Mouse (Mus musculus): ENCODE measurements around the gene Zgpat. TPM values are rescaled to one million over a fixed set of nuclear protein-coding genes. Genes with fewer than 3 reads are reported as not detected.

Zgpat gene
- polyA plus RNA-seq, 1 experiment: 91.9 TPM

- DNase-seq: no peak
- H3K27ac ChIP-seq (ENCODE audit: control insufficient read depth, insufficient read depth, low read length): no peak overlapping the region
- H3K4me1 ChIP-seq (replicated peaks; ENCODE audit: control insufficient read depth, insufficient read depth, low read length): no peaks in the 10 kb centered on the region
- H3K27me3 ChIP-seq (ENCODE audit: control insufficient read depth, insufficient read depth, low read length): no peaks in the 10 kb centered on the region
- 0 out of 2 replicates have a peak, but pooled peaks cover 1% of the 10 kb centered on the region for H3K36me3 ChIP-seq (ENCODE audit: control insufficient read depth, insufficient read depth, low read length)
- H3K4me3 ChIP-seq (ENCODE audit: control insufficient read depth, insufficient read depth, low read length): no peak overlapping the region
- TF ChIP-seq POLR2A (IDR thresholded peaks at IDR 0.05; ENCODE audit: control insufficient read depth, extremely low read depth, insufficient read depth, low read length, poor library complexity) (no peak), CTCF (IDR thresholded peaks at IDR 0.05; ENCODE audit: borderline replicate concordance, control insufficient read depth, extremely low read depth, insufficient read depth, low read length, poor library complexity) (no peak)
- 96% methylated on average over 15 of the region's 15 CpGs for WGBS
Measured at GRCm38 (mm10) chr2:181391022-181391421, 26.3 kb downstream of the Zgpat start.

GRCm38 (mm10) chr2:181391541-181391940 lies 26.8 kb downstream of the Zgpat start:
- DNase-seq: no peak
- Histone ChIP-seq H3K4me1 (replicated peaks; ENCODE audit: control insufficient read depth, insufficient read depth, low read length) (no peaks in the 10 kb centered on the region), H3K36me3 (ENCODE audit: control insufficient read depth, insufficient read depth, low read length) (no peaks in the 10 kb centered on the region), H3K4me3 (ENCODE audit: control insufficient read depth, insufficient read depth, low read length) (no peak overlapping the region), H3K27ac (ENCODE audit: control insufficient read depth, insufficient read depth, low read length) (no peak overlapping the region), H3K27me3 (ENCODE audit: control insufficient read depth, insufficient read depth, low read length) (no peaks in the 10 kb centered on the region)
- TF ChIP-seq CTCF (IDR thresholded peaks at IDR 0.05; ENCODE audit: borderline replicate concordance, control insufficient read depth, extremely low read depth, insufficient read depth, low read length, poor library complexity) (no peak), POLR2A (IDR thresholded peaks at IDR 0.05; ENCODE audit: control insufficient read depth, extremely low read depth, insufficient read depth, low read length, poor library complexity) (no peak)
- 70% methylated on average over 2 of the region's 2 CpGs for WGBS

- no peak for TF ChIP-seq POLR2A (IDR thresholded peaks at IDR 0.05; ENCODE audit: control insufficient read depth, extremely low read depth, insufficient read depth, low read length, poor library complexity)
- TF ChIP-seq CTCF (IDR thresholded peaks at IDR 0.05; ENCODE audit: borderline replicate concordance, control insufficient read depth, extremely low read depth, insufficient read depth, low read length, poor library complexity): peak; percentile 22; the same call in 1 of the 2 replicates
- 33% methylated on average over 4 of the region's 4 CpGs for WGBS
Measured at GRCm38 (mm10) chr2:181392600-181393213, 28.0 kb downstream of the Zgpat start.

GRCm38 (mm10) chr2:181394086-181394485 lies 29.4 kb downstream of the Zgpat start:
- 96% methylated on average over 3 of the region's 3 CpGs for WGBS
- H3K27me3 ChIP-seq (ENCODE audit: control insufficient read depth, insufficient read depth, low read length): no peaks in the 10 kb centered on the region

More at GRCm38 (mm10) chr2:181392600-181393213, 28.0 kb downstream of the Zgpat start:
- Histone ChIP-seq H3K27me3 (ENCODE audit: control insufficient read depth, insufficient read depth, low read length) (no peaks in the 10 kb centered on the region), H3K4me1 (replicated peaks; ENCODE audit: control insufficient read depth, insufficient read depth, low read length) (no peaks in the 10 kb centered on the region), H3K27ac (ENCODE audit: control insufficient read depth, insufficient read depth, low read length) (no peak overlapping the region), H3K4me3 (ENCODE audit: control insufficient read depth, insufficient read depth, low read length) (no peak overlapping the region), H3K36me3 (ENCODE audit: control insufficient read depth, insufficient read depth, low read length) (no peaks in the 10 kb centered on the region)
- DNase-seq: peak; percentile 83

GRCm38 (mm10) chr2:181397207-181397761 lies 32.6 kb downstream of the Zgpat start:
- no peak for DNase-seq
- H3K27me3 ChIP-seq (ENCODE audit: control insufficient read depth, insufficient read depth, low read length): no peaks in the 10 kb centered on the region
- TF ChIP-seq CTCF (IDR thresholded peaks at IDR 0.05; ENCODE audit: borderline replicate concordance, control insufficient read depth, extremely low read depth, insufficient read depth, low read length, poor library complexity): no peak
- no peak for TF ChIP-seq POLR2A (IDR thresholded peaks at IDR 0.05; ENCODE audit: control insufficient read depth, extremely low read depth, insufficient read depth, low read length, poor library complexity)
- H3K4me3 ChIP-seq (ENCODE audit: control insufficient read depth, insufficient read depth, low read length): no peak overlapping the region
- 86% methylated on average over 5 of the region's 5 CpGs for WGBS
- H3K36me3 ChIP-seq (ENCODE audit: control insufficient read depth, insufficient read depth, low read length): no peaks in the 10 kb centered on the region
- no peaks in the 10 kb centered on the region for H3K4me1 ChIP-seq (replicated peaks; ENCODE audit: control insufficient read depth, insufficient read depth, low read length)
- no peak overlapping the region for H3K27ac ChIP-seq (ENCODE audit: control insufficient read depth, insufficient read depth, low read length)

More at GRCm38 (mm10) chr2:181394086-181394485, 29.4 kb downstream of the Zgpat start:
- no peak overlapping the region for H3K27ac ChIP-seq (ENCODE audit: control insufficient read depth, insufficient read depth, low read length)
- TF ChIP-seq CTCF (IDR thresholded peaks at IDR 0.05; ENCODE audit: borderline replicate concordance, control insufficient read depth, extremely low read depth, insufficient read depth, low read length, poor library complexity) (no peak), POLR2A (IDR thresholded peaks at IDR 0.05; ENCODE audit: control insufficient read depth, extremely low read depth, insufficient read depth, low read length, poor library complexity) (no peak)
- no peak overlapping the region for H3K4me3 ChIP-seq (ENCODE audit: control insufficient read depth, insufficient read depth, low read length)
- no peaks in the 10 kb centered on the region for H3K36me3 ChIP-seq (ENCODE audit: control insufficient read depth, insufficient read depth, low read length)
- no peaks in the 10 kb centered on the region for H3K4me1 ChIP-seq (replicated peaks; ENCODE audit: control insufficient read depth, insufficient read depth, low read length)
- no peak for DNase-seq

- 0% methylated on average over 1 of the region's 1 CpGs for WGBS
- no peak for DNase-seq
- Histone ChIP-seq H3K27me3 (ENCODE audit: control insufficient read depth, insufficient read depth, low read length) (no peaks in the 10 kb centered on the region), H3K4me3 (ENCODE audit: control insufficient read depth, insufficient read depth, low read length) (no peak overlapping the region), H3K36me3 (ENCODE audit: control insufficient read depth, insufficient read depth, low read length) (no peaks in the 10 kb centered on the region), H3K4me1 (replicated peaks; ENCODE audit: control insufficient read depth, insufficient read depth, low read length) (no peaks in the 10 kb centered on the region), H3K27ac (ENCODE audit: control insufficient read depth, insufficient read depth, low read length) (no peak overlapping the region)
- TF ChIP-seq POLR2A (IDR thresholded peaks at IDR 0.05; ENCODE audit: control insufficient read depth, extremely low read depth, insufficient read depth, low read length, poor library complexity): no peak
- no peak for TF ChIP-seq CTCF (IDR thresholded peaks at IDR 0.05; ENCODE audit: borderline replicate concordance, control insufficient read depth, extremely low read depth, insufficient read depth, low read length, poor library complexity)
Measured at GRCm38 (mm10) chr2:181401497-181401896, 36.8 kb downstream of the Zgpat start.
